Mouse (Mus musculus): Measurements from ENCODE around the gene Capn1. TPM values are rescaled to one million over a fixed set of nuclear protein-coding genes. Genes with fewer than 3 reads are reported as not detected.

The Capn1 gene
- total and polyA plus RNA-seq, 3 experiments: 42.5 to 75.2 TPM; not detected in 1

DNA sequence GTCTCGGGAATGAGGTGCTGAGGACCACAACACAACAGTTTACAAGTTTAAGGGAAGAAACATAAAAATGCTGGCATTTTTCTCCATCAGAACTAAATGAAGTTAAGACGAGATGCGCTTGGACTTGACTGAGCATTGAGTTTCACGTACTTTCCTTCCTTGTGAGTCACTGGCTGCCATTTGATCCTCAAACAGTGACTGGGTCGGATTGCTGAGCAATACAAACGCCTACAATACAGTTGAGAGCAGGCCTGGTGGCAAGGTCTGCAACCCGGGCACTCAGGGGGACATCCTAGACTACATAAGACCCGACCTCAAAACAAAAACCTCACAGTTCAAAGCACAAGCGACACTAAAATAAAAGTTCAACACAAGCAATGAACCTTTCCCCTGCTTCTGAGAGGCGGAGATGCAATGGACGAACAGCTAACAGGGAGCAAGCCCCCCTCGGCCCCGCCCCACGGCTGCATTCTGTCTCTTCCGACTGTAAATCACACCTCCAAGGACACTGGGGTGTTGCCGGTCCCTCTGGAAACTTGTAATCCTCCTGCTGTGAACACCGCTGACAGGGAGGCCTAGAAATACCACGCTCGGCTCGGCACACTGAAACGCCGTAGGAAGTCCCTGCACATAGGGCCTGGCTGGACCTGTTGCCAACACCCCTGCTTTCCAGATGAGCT lies 61.5 kb downstream of the Capn1 start:
- H3K27ac ChIP-seq (ENCODE audit: control insufficient read depth, low read depth, low read length): no peak overlapping the region
- H3K79me2 ChIP-seq (ENCODE audit: control insufficient read depth, insufficient read depth, low read length, poor library complexity): no peaks in the 10 kb centered on the region
- no peak for DNase-seq (ENCODE audit: low read depth, low spot score)
- H3K4me3 ChIP-seq (ENCODE audit: control insufficient read depth in 1 of 2, insufficient read depth in 1 of 2, low read depth in 2 of 2, low read length in 2 of 2): no peak overlapping the region
- no peak overlapping the region for H3K9ac ChIP-seq (ENCODE audit: control insufficient read depth, low read depth, low read length, poor library complexity, severe bottlenecking)
- TF ChIP-seq TBP (IDR thresholded peaks at IDR 0.05; ENCODE audit: low read depth, low read length): no peak
- no peak for TF ChIP-seq MXI1 (IDR thresholded peaks at IDR 0.05; ENCODE audit: low read depth, low read length)
- TF ChIP-seq POLR2AphosphoS2 (IDR thresholded peaks at IDR 0.05; ENCODE audit: low read length): no peak
- TF ChIP-seq CHD1 (IDR thresholded peaks at IDR 0.05; ENCODE audit: low read depth, low read length): no peak
- TF ChIP-seq JUND (IDR thresholded peaks at IDR 0.05; ENCODE audit: low read depth, low read length): no peak
- no peak for TF ChIP-seq NRF1 (IDR thresholded peaks at IDR 0.05; ENCODE audit: insufficient read depth, low read depth, low read length, poor library complexity, severe bottlenecking)
- H3K4me1 ChIP-seq (ENCODE audit: control insufficient read depth in 1 of 2, insufficient read depth in 2 of 2, low read length in 2 of 2): no peaks in the 10 kb centered on the region
- H3K9me3 ChIP-seq (replicated peaks; ENCODE audit: insufficient read depth, low read length): no peaks in the 10 kb centered on the region
- H3K27me3 ChIP-seq (ENCODE audit: control insufficient read depth in 1 of 2, insufficient read depth in 2 of 2, low read length in 2 of 2): no peaks in the 10 kb centered on the region
- H3K36me3 ChIP-seq (ENCODE audit: control insufficient read depth in 1 of 2, insufficient read depth in 2 of 2, low read length in 2 of 2): peaks cover 0 to 19% of the 10 kb centered on the region in 2 experiments; a peak in 2 of 4 replicates

DNA sequence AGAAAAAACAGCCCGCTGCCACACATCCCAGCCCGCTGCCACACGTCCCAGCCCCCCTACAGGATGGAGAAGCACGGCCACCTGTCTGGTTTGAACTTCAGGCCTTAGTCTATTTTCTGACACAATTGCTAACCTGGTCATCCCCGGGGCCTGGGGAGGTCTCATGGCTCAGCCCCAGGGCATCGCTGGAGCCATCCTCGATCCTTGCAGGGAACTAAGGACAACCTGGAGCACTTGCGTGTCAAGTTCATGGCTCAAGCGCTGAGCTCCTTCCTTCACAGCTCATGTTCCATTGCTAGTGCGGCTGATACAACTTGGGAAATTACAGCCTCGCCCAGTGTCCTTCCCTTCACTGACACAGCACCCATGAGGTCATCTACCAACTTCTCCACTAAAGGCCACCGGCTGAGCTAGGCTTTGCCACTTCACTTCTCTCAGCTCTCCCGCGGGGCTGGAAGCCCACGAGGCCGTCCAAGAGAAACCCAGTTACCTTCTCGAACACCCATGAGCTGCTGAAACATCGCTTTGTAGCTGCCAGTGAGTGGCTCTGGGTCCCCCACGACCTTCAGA lies 62.4 kb downstream of the Capn1 start:
- Histone ChIP-seq H3K79me2 (ENCODE audit: control insufficient read depth, insufficient read depth, low read length, poor library complexity) (no peaks in the 10 kb centered on the region), H3K36me3 (ENCODE audit: control insufficient read depth in 1 of 2, insufficient read depth in 2 of 2, low read length in 2 of 2) (peaks cover 0 to 18% of the 10 kb centered on the region in 2 experiments; a peak in 2 of 4 replicates), H3K4me1 (ENCODE audit: control insufficient read depth in 1 of 2, insufficient read depth in 2 of 2, low read length in 2 of 2) (no peaks in the 10 kb centered on the region), H3K4me3 (ENCODE audit: control insufficient read depth in 1 of 2, insufficient read depth in 1 of 2, low read depth in 2 of 2, low read length in 2 of 2) (no peak overlapping the region), H3K9me3 (replicated peaks; ENCODE audit: insufficient read depth, low read length) (no peaks in the 10 kb centered on the region), H3K27ac (ENCODE audit: control insufficient read depth, low read depth, low read length) (no peak overlapping the region), H3K27me3 (ENCODE audit: control insufficient read depth in 1 of 2, insufficient read depth in 2 of 2, low read length in 2 of 2) (no peaks in the 10 kb centered on the region), H3K9ac (ENCODE audit: control insufficient read depth, low read depth, low read length, poor library complexity, severe bottlenecking) (no peak overlapping the region)
- TF ChIP-seq ZMIZ1 (IDR thresholded peaks at IDR 0.05; ENCODE audit: low read depth, low read length) (no peak), ZC3H11A (IDR thresholded peaks at IDR 0.05; ENCODE audit: low read depth, low read length) (no peak), CHD2 (IDR thresholded peaks at IDR 0.05; ENCODE audit: low read length) (no peak), ETS1 (IDR thresholded peaks at IDR 0.05; ENCODE audit: low read depth, low read length) (no peak), NRF1 (IDR thresholded peaks at IDR 0.05; ENCODE audit: insufficient read depth, low read depth, low read length, poor library complexity, severe bottlenecking) (no peak), SMC3 (IDR thresholded peaks at IDR 0.05; ENCODE audit: low read depth, low read length) (no peak), ZKSCAN1 (IDR thresholded peaks at IDR 0.05; ENCODE audit: low read depth, low read length) (no peak), ZNF384 (IDR thresholded peaks at IDR 0.05; ENCODE audit: low read depth, low read length) (no peak), GATA1 (IDR thresholded peaks at IDR 0.05; ENCODE audit: low read depth, low read length) (no peak), CTCF (IDR thresholded peaks at IDR 0.05 in 2 of 3, conservative IDR thresholded peaks at IDR 0.05 in 1 of 3; ENCODE audit: control insufficient read depth in 1 of 3, insufficient read depth in 1 of 3, low read depth in 2 of 3, low read length in 3 of 3, poor library complexity in 1 of 3, severe bottlenecking in 1 of 3) (no peak), POLR2A (IDR thresholded peaks at IDR 0.05; ENCODE audit: control insufficient read depth in 1 of 2, insufficient read depth in 1 of 2, low read depth in 1 of 2, low read length in 2 of 2, poor library complexity in 1 of 2) (no peak), SIN3A (IDR thresholded peaks at IDR 0.05; ENCODE audit: low read length) (no peak), MAFK (IDR thresholded peaks at IDR 0.05; ENCODE audit: borderline replicate concordance, low read depth, low read length) (no peak)
- no peak for DNase-seq (ENCODE audit: low read depth, low spot score)

Measured in MEL (cell line).